Mouse (Mus musculus): Measurements from ENCODE around the gene Banf1. TPM values are rescaled to one million over a fixed set of nuclear protein-coding genes. Genes with fewer than 3 reads are reported as not detected.

Banf1 gene
- polyA plus RNA-seq, 1 experiment from 2014 or later, result 330 TPM

- H3K4me3 ChIP-seq (replicated peaks; ENCODE audit: low read depth, low read length), result peak within 1 kb of the TSS; percentile 98
- H3K4me1 ChIP-seq (ENCODE audit: control insufficient read depth, insufficient read depth, low read length), result peaks cover 28% of the 10 kb centered on the region
- peak within 1 kb of the TSS; percentile 83 for H3K27ac ChIP-seq (replicated peaks; ENCODE audit: low read depth, low read length)
- DNase-seq (peak; percentile 99), ATAC-seq (ENCODE audit: low FRiP score, low TSS enrichment) (peak; percentile 96)
- peak within 1 kb of the TSS; percentile 96 for H3K4me2 ChIP-seq (ENCODE audit: low read length)
- no peaks in the 10 kb centered on the region for H3K9me3 ChIP-seq (ENCODE audit: control insufficient read depth, low read length)
- no peaks in the 10 kb centered on the region for H3K27me3 ChIP-seq (ENCODE audit: control insufficient read depth, insufficient read depth, low read length)
- peaks cover 21% of the 10 kb centered on the region for H3K36me3 ChIP-seq (ENCODE audit: control insufficient read depth, insufficient read depth, low read length)
- H3K9ac ChIP-seq (replicated peaks; ENCODE audit: low read length), result peak within 1 kb of the TSS; percentile 84
- 3% methylated on average over 43 of the region's 43 CpGs for WGBS
These were observed 21.7 kb upstream of the Banf1 start, which contains the start of gene Sart1 for GRCm38 (mm10) chr19:5388588-5389242. TSS of gene Sart1 (minus strand) at chr19:5388703.

GRCm38 (mm10) chr19:5388011-5388441 is 21.1 kb upstream of the Banf1 start:
- Histone ChIP-seq H3K36me3 (ENCODE audit: control insufficient read depth, insufficient read depth, low read length) (peaks cover 28% of the 10 kb centered on the region), H3K9ac (replicated peaks; ENCODE audit: low read length) (peak overlapping the region; percentile 84), H3K4me1 (ENCODE audit: control insufficient read depth, insufficient read depth, low read length) (peaks cover 28% of the 10 kb centered on the region), H3K4me2 (ENCODE audit: low read length) (peak overlapping the region; percentile 96), H3K9me3 (ENCODE audit: control insufficient read depth, low read length) (no peaks in the 10 kb centered on the region), H3K27ac (replicated peaks; ENCODE audit: low read depth, low read length) (peak overlapping the region; percentile 83), H3K4me3 (replicated peaks; ENCODE audit: low read depth, low read length) (peak overlapping the region; percentile 98), H3K27me3 (ENCODE audit: control insufficient read depth, insufficient read depth, low read length) (no peaks in the 10 kb centered on the region)
- peak; percentile 28; the same call in 1 of the 2 replicates for ATAC-seq (ENCODE audit: low FRiP score, low TSS enrichment)
- under 1% methylated on average over 43 of the region's 43 CpGs for WGBS
- no peak for DNase-seq

- H3K4me3 ChIP-seq (replicated peaks; ENCODE audit: low read depth, low read length), result no peak overlapping the region
- DNase-seq (no peak), ATAC-seq (ENCODE audit: low FRiP score, low TSS enrichment) (no peak)
- no peak overlapping the region for H3K4me2 ChIP-seq (ENCODE audit: low read length)
- H3K27ac ChIP-seq (replicated peaks; ENCODE audit: low read depth, low read length), result no peak overlapping the region
- H3K27me3 ChIP-seq (ENCODE audit: control insufficient read depth, insufficient read depth, low read length), result no peaks in the 10 kb centered on the region
- peaks cover 61% of the 10 kb centered on the region for H3K36me3 ChIP-seq (ENCODE audit: control insufficient read depth, insufficient read depth, low read length)
- H3K4me1 ChIP-seq (ENCODE audit: control insufficient read depth, insufficient read depth, low read length), result peaks cover 20% of the 10 kb centered on the region
- H3K9ac ChIP-seq (replicated peaks; ENCODE audit: low read length), result no peak overlapping the region
- 91% methylated on average over 8 of the region's 8 CpGs for WGBS
- H3K9me3 ChIP-seq (ENCODE audit: control insufficient read depth, low read length), result no peaks in the 10 kb centered on the region
These were observed 17.7 kb upstream of the Banf1 start for GRCm38 (mm10) chr19:5384715-5385114.

GRCm38 (mm10) chr19:5383326-5383725 is 16.4 kb upstream of the Banf1 start:
- H3K36me3 ChIP-seq (ENCODE audit: control insufficient read depth, insufficient read depth, low read length), result peaks cover 75% of the 10 kb centered on the region
- WGBS, result 94% methylated on average over 12 of the region's 12 CpGs
- no peaks in the 10 kb centered on the region for H3K9me3 ChIP-seq (ENCODE audit: control insufficient read depth, low read length)
- H3K27ac ChIP-seq (replicated peaks; ENCODE audit: low read depth, low read length), result no peak overlapping the region
- no peak overlapping the region for H3K4me3 ChIP-seq (replicated peaks; ENCODE audit: low read depth, low read length)
- ATAC-seq (ENCODE audit: low FRiP score, low TSS enrichment), result no peak
- no peak for DNase-seq
- no peaks in the 10 kb centered on the region for H3K27me3 ChIP-seq (ENCODE audit: control insufficient read depth, insufficient read depth, low read length)
- H3K4me2 ChIP-seq (ENCODE audit: low read length), result no peak overlapping the region
- peaks cover 12% of the 10 kb centered on the region for H3K4me1 ChIP-seq (ENCODE audit: control insufficient read depth, insufficient read depth, low read length)
- H3K9ac ChIP-seq (replicated peaks; ENCODE audit: low read length), result no peak overlapping the region

GRCm38 (mm10) chr19:5377446-5377845 is 10.5 kb upstream of the Banf1 start:
- no peaks in the 10 kb centered on the region for H3K9me3 ChIP-seq (ENCODE audit: control insufficient read depth, low read length)
- ATAC-seq (ENCODE audit: low FRiP score, low TSS enrichment) (no peak), DNase-seq (no peak)
- H3K4me1 ChIP-seq (ENCODE audit: control insufficient read depth, insufficient read depth, low read length), result no peaks in the 10 kb centered on the region
- H3K4me2 ChIP-seq (ENCODE audit: low read length), result no peak overlapping the region
- peaks cover 78% of the 10 kb centered on the region for H3K36me3 ChIP-seq (ENCODE audit: control insufficient read depth, insufficient read depth, low read length)
- H3K27me3 ChIP-seq (ENCODE audit: control insufficient read depth, insufficient read depth, low read length), result no peaks in the 10 kb centered on the region
- no peak overlapping the region for H3K27ac ChIP-seq (replicated peaks; ENCODE audit: low read depth, low read length)
- 93% methylated on average over 1 of the region's 1 CpGs for WGBS
- H3K4me3 ChIP-seq (replicated peaks; ENCODE audit: low read depth, low read length), result no peak overlapping the region
- no peak overlapping the region for H3K9ac ChIP-seq (replicated peaks; ENCODE audit: low read length)

GRCm38 (mm10) chr19:5374748-5375147 is 7.8 kb upstream of the Banf1 start:
- Histone ChIP-seq H3K9ac (replicated peaks; ENCODE audit: low read length) (no peak overlapping the region), H3K4me3 (replicated peaks; ENCODE audit: low read depth, low read length) (no peak overlapping the region), H3K9me3 (ENCODE audit: control insufficient read depth, low read length) (no peaks in the 10 kb centered on the region), H3K4me2 (ENCODE audit: low read length) (no peak overlapping the region), H3K27me3 (ENCODE audit: control insufficient read depth, insufficient read depth, low read length) (no peaks in the 10 kb centered on the region), H3K27ac (replicated peaks; ENCODE audit: low read depth, low read length) (no peak overlapping the region), H3K36me3 (ENCODE audit: control insufficient read depth, insufficient read depth, low read length) (peaks cover 76% of the 10 kb centered on the region), H3K4me1 (ENCODE audit: control insufficient read depth, insufficient read depth, low read length) (no peaks in the 10 kb centered on the region)
- DNase-seq (no peak), ATAC-seq (ENCODE audit: low FRiP score, low TSS enrichment) (no peak)
- 85% methylated on average over 4 of the region's 4 CpGs for WGBS

GRCm38 (mm10) chr19:5374177-5374576 is 7.2 kb upstream of the Banf1 start:
- Histone ChIP-seq H3K27me3 (ENCODE audit: control insufficient read depth, insufficient read depth, low read length) (no peaks in the 10 kb centered on the region), H3K4me3 (replicated peaks; ENCODE audit: low read depth, low read length) (no peak overlapping the region), H3K9ac (replicated peaks; ENCODE audit: low read length) (no peak overlapping the region), H3K4me1 (ENCODE audit: control insufficient read depth, insufficient read depth, low read length) (no peaks in the 10 kb centered on the region), H3K27ac (replicated peaks; ENCODE audit: low read depth, low read length) (no peak overlapping the region), H3K9me3 (ENCODE audit: control insufficient read depth, low read length) (no peaks in the 10 kb centered on the region), H3K36me3 (ENCODE audit: control insufficient read depth, insufficient read depth, low read length) (peaks cover 75% of the 10 kb centered on the region), H3K4me2 (ENCODE audit: low read length) (no peak overlapping the region)
- no peak for DNase-seq
- no peak for ATAC-seq (ENCODE audit: low FRiP score, low TSS enrichment)
- WGBS, result 86% methylated on average over 4 of the region's 4 CpGs

GRCm38 (mm10) chr19:5372724-5373123 is 5.8 kb upstream of the Banf1 start:
- Histone ChIP-seq H3K4me3 (replicated peaks; ENCODE audit: low read depth, low read length) (no peak overlapping the region), H3K4me1 (ENCODE audit: control insufficient read depth, insufficient read depth, low read length) (peaks cover 7% of the 10 kb centered on the region), H3K9me3 (ENCODE audit: control insufficient read depth, low read length) (no peaks in the 10 kb centered on the region), H3K27me3 (ENCODE audit: control insufficient read depth, insufficient read depth, low read length) (no peaks in the 10 kb centered on the region), H3K4me2 (ENCODE audit: low read length) (no peak overlapping the region), H3K36me3 (ENCODE audit: control insufficient read depth, insufficient read depth, low read length) (peaks cover 71% of the 10 kb centered on the region), H3K9ac (replicated peaks; ENCODE audit: low read length) (no peak overlapping the region), H3K27ac (replicated peaks; ENCODE audit: low read depth, low read length) (no peak overlapping the region)
- 94% methylated on average over 7 of the region's 7 CpGs for WGBS
- no peak for ATAC-seq (ENCODE audit: low FRiP score, low TSS enrichment)
- no peak for DNase-seq

- 90% methylated on average over 3 of the region's 3 CpGs for WGBS
- DNase-seq (no peak), ATAC-seq (ENCODE audit: low FRiP score, low TSS enrichment) (no peak)
- Histone ChIP-seq H3K27me3 (ENCODE audit: control insufficient read depth, insufficient read depth, low read length) (no peaks in the 10 kb centered on the region), H3K4me1 (ENCODE audit: control insufficient read depth, insufficient read depth, low read length) (peaks cover 10% of the 10 kb centered on the region), H3K36me3 (ENCODE audit: control insufficient read depth, insufficient read depth, low read length) (peaks cover 55% of the 10 kb centered on the region), H3K4me2 (ENCODE audit: low read length) (no peak overlapping the region), H3K9ac (replicated peaks; ENCODE audit: low read length) (no peak overlapping the region), H3K9me3 (ENCODE audit: control insufficient read depth, low read length) (no peaks in the 10 kb centered on the region), H3K4me3 (replicated peaks; ENCODE audit: low read depth, low read length) (no peak overlapping the region), H3K27ac (replicated peaks; ENCODE audit: low read depth, low read length) (no peak overlapping the region)
These were observed 4.0 kb upstream of the Banf1 start for GRCm38 (mm10) chr19:5370932-5371331.
